Mouse (Mus musculus) neural tube, embryonic 10.5 days (tissue): ENCODE results near the gene Olfr1428.
"Not testable (repeated sequence)": the region's sequence is repeated elsewhere in the genome, so short reads cannot be mapped to it uniquely, and the experiment has no call there.

ENCODE experiments used
- DNase-seq: peaks from one replicate; pipeline ENCODE4 v3.0.0-alpha.2; 2017; ENCODE audit warnings: low spot score; ENCODE audit errors: extremely low spot score

The Olfr1428 gene

DNA sequence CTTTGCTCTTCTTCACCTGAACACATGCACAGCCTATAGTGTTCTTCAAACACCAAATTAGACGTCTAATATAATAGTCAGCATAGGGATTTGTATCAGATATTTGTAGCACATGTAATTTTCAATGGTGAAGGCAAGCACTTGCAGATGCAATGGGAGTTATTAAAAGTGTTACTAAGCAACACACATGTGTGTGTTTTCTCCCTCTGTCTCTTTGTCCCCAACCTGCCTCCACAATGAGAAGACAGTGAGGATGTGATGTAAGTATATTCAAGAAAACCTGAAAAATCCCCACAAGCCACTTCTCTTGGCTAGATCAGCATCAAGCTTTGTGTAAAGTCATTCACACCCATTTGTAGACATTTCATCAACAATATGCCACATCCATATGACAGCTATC, at the start of gene Olfr1428:
TSS of gene Olfr1428 (minus strand) at position 101 of the 400 bp plus-strand sequence.
- DNase-seq: no peak

DNA sequence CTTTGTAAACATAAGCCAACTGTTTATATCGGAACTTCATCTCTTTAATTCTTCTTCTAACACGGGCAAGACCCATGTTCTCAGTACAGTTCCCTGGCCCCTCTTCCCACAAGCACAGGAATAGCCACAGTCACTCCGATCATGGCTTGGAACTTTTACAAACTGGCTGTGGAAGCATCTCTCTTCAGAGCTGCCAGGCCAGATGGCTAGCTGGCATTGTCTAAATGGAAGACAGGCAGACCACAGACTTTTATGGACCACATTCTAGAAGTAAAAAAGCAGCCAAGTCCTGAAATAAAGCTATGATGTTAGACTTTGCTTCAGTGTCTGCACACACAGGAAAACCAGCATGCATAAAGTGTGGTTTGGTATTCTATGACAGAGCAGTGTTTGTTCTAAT, 29.8 kb upstream of the Olfr1428 start:
- DNase-seq: no peak

GRCm38 (mm10) chr19:12143356-12143755, 27.7 kb upstream of the Olfr1428 start:
- no peak for DNase-seq

DNA sequence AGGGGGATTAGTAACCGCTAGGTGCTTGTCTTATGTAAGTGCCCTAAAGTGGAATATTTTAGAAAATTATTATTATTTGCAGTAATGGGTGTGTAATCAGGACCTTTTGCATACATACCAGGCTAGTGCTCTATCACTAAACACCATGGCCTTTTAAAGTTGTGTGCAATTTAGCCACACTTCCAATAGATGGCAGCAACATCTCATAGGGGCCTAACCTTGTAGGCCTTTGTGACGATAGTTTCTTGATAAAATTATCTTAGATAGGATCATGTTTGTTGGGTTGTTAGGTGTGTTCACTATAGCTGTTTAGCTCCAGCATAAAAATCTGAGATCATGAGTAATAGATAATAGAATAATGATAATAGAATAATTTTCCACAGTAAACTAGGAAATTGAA, 18.6 kb upstream of the Olfr1428 start:
- no peak for DNase-seq

- no peak for DNase-seq
These were observed 7.4 kb upstream of the Olfr1428 start, which contains the start of gene Olfr76 for GRCm38 (mm10) chr19:12123103-12123502. Olfr76 (minus strand) TSS chr19:12123203.

- DNase-seq: no peak
These were observed 767 bp upstream of the Olfr1428 start for GRCm38 (mm10) chr19:12116464-12116863.

DNA sequence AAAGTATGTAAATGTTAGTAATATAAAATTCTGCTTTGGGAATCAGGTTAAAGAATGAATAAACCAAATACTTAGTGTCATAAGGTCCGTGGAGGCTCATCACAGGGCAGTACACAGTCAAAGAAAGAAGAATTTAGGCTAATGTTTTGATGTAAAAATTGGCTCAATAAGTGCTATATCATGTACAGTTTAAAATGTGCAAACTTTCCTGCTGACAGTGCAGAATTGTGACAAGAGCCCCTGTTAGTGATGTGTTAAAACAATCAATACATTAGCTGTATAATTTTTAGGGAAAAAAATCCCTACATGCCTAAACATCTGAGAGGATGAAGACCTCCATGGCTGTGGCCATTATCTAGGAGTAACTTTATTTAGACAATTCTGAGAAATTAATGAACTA, 1.9 kb downstream of the Olfr1428 start:
- DNase-seq: no peak

DNA sequence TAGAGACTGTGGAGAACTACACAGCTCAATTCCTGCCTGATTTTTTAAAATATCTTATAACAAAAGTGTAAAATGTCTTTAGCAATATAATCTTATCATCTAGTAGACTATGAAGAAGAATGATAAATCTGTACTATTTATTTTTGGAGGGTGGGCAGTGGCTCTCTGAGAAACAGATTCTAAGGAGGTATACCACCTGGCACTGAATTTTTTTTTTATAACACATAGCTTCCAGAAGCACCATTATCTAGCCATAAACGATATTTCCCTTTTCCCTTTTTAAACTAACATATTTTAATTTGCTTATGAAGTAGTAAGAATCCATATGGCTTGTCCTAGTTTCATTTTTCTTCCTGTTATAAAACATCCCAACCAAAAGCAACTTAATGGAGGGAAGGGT, 11.2 kb downstream of the Olfr1428 start:
- no peak for DNase-seq

DNA sequence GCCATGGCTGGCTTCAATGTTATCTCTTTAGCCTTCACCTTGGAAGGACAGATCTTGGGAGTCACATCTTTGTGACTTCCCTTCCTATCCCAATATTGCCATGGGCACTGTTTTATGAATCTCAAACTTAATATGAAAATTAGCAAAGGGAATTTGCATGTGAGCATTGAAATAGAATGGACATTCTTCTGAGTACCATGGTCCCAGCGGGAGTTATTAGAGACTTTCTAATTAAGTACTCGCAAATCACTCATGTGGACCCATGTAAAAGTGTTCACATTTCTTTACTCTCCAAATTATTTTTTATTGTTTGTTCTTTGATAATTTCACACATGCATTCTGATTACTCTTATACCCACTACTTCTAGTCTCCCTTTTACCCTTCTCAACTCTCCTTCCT, 12.5 kb downstream of the Olfr1428 start, which contains the start of gene Olfr1427:
TSS of gene Olfr1427 (minus strand) at position 101 of the 400 bp plus-strand sequence.
- DNase-seq: no peak

- DNase-seq: no peak
These were observed 23.8 kb downstream of the Olfr1428 start, which contains the start of gene Olfr1426 for GRCm38 (mm10) chr19:12091913-12092312. Olfr1426 (minus strand) TSS chr19:12092013.

DNA sequence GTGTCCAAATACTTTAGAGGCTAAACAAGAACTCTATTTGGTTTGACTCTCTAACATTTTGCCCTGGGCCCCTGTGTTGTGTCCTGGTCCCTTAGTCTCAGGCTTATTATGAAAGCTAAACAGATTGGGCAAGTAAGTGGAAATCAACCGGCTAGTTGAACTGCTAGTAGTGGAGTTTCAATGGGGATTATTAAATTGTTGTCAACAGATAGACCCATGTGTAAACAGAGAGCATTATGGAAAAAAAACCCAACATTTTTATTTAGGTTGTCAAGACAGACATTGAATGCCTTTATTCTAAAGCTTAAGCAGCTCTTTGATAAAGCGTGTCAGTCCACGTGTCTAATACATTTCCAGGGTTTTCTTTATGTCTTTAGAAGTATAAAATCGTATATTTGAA, 38.1 kb downstream of the Olfr1428 start, which contains the start of gene Olfr1425:
TSS of gene Olfr1425 (minus strand) at position 101 of the 400 bp plus-strand sequence.
- DNase-seq: not testable (repeated sequence)

DNA sequence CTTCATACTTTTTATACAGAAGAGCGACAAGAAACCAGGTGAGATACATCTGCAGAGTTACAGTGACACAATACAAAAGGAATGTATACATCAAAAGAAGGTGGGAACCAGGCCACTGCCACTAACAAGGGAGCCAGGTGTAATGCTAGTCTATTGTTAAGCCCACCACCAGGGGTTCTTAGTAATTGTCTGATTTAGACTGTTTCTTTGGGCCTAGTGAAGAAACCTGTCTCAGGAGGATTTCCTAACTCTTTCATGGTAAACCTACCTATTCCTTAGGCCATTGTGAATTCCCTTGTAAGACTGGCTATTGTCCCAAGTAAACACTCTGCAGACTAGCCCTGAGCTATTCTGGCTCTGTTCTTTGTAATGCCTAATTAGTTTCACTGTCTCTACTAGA, 46.2 kb downstream of the Olfr1428 start:
- DNase-seq: not testable (repeated sequence)

DNA sequence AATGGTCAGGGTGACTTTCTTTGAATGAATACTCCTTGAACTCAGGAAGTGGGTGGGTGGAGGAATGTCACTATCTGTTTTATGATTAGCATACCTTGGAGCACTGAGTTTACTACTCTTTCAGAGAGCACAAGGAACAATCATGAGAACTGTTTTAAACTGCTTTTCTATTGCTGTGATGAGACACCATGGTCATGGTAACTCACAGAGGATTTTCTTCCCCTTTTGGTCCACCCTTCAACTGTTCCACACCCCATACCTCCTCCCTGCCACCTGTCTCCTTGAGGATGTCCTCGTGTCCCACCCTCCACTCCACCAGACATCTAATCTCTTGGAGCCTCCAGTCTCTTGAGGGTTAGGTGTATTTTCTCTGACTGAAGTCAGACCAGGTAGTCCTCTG, 47.9 kb downstream of the Olfr1428 start:
- DNase-seq: not testable (repeated sequence)

DNA sequence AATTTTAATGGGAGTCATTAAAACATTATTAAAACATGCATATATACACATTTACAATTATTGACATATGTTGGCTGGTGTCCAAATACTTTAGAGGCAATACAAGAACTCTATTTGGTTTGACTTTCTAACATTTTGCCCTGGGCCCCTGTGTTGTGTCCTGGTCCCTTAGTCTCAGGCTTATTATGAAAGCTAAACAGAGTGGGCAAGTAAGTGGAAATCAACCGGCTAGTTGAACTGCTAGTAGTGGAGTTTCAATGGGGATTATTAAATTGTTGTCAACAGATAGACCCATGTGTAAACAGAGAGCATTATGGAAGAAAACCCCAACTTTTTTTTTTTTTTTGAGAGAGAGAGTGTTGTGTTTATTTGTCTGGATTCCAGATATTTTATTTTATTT, 53.1 kb downstream of the Olfr1428 start, which contains the start of gene Olfr1424:
TSS of gene Olfr1424 (minus strand) at position 101 of the 400 bp plus-strand sequence.
- DNase-seq: not testable (repeated sequence)
